ENCODE assay signal across 12 mouse cellular contexts in the genomic region with DNA sequence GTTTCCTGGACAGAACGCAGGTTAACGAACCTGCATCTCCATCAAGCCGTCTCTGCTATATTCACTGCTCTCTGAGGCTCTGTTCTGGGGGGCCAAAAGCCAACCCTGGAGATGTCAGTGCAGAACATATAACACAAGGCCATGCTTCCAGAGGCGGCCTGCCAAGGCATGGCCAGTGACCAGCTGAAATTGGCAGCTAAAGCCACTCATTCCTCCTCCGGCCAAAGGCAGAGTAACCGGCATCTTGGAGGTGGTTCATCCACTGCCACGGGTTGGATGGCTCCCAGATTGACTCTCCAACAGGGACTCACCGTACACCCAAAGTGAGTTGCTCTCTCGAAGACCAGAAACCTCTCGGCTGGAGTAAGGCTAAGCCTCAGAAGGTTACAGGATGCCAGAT. TPM values are rescaled to one million over a fixed set of nuclear protein-coding genes. Genes with fewer than 3 reads are reported as not detected.
DNase-seq lines count a peak whose midpoint lies in the region; ATAC-seq and TF ChIP-seq lines count a peak whose summit lies in the region.
"Had no signal": no experiment of that assay in that cellular context is flagged by ENCODE, and none has a peak within 500 bp of the region (broad histone marks: within the 10 kb centered on the region; RNA-seq: fewer than 3 reads in every experiment).

No protein-coding gene starts in this region.

- H3K27ac ChIP-seq in midbrain, postnatal 0 days (ENCODE audit: low read depth, low read length): no peak overlapping the region
- H3K27ac ChIP-seq in midbrain, embryonic 10.5 days (replicated peaks): no peak overlapping the region
- no peak overlapping the region for H3K27ac ChIP-seq in limb, embryonic 10.5 days
- H3K27ac ChIP-seq: layer of hippocampus, adult 2 months; neural tube, embryonic 15.5 days had no signal

- no peaks in the 10 kb centered on the region for H3K27me3 ChIP-seq in midbrain, postnatal 0 days (ENCODE audit: insufficient read depth, low read length)
- H3K27me3 ChIP-seq in midbrain, embryonic 10.5 days (ENCODE audit: low read depth, poor library complexity, severe bottlenecking): no peaks in the 10 kb centered on the region
- no peaks in the 10 kb centered on the region for H3K27me3 ChIP-seq in limb, embryonic 10.5 days (ENCODE audit: low read depth, poor library complexity, severe bottlenecking)
- H3K27me3 ChIP-seq: neural tube, embryonic 15.5 days had no signal

- TF ChIP-seq CTCF in midbrain, postnatal 0 days (IDR thresholded peaks at IDR 0.05): no peak

- H3K36me3 ChIP-seq in midbrain, postnatal 0 days (ENCODE audit: insufficient read depth, low read length): no peaks in the 10 kb centered on the region
- no peaks in the 10 kb centered on the region for H3K36me3 ChIP-seq in midbrain, embryonic 10.5 days
- H3K36me3 ChIP-seq in limb, embryonic 10.5 days: no peaks in the 10 kb centered on the region
- H3K36me3 ChIP-seq: neural tube, embryonic 15.5 days had no signal

- H3K4me1 ChIP-seq in midbrain, postnatal 0 days (ENCODE audit: insufficient read depth, low read length): no peaks in the 10 kb centered on the region
- no peaks in the 10 kb centered on the region for H3K4me1 ChIP-seq in midbrain, embryonic 10.5 days
- H3K4me1 ChIP-seq in limb, embryonic 10.5 days: no peaks in the 10 kb centered on the region
- H3K4me1 ChIP-seq: neural tube, embryonic 15.5 days had no signal

- peak; percentile 62 to 73 for DNase-seq in heart, adult 18-20 months
- no peak for DNase-seq in heart, adult 8-10 months (ENCODE audit: low spot score)
- DNase-seq in midbrain, postnatal 0 days (ENCODE audit: low spot score): peak; percentile 33
- DNase-seq in midbrain, embryonic 10.5 days (ENCODE audit: low spot score): no peak
- DNase-seq in cerebellum, adult 9-11 months: peak; percentile 63
- DNase-seq in limb, embryonic 10.5 days (ENCODE audit: low spot score): peak; percentile 23
- no peak for DNase-seq in thymus, postnatal 36 days
- DNase-seq in layer of hippocampus, adult 9-11 months: no peak
- DNase-seq: lung, adult 2 months; right cerebral cortex, postnatal 25 days had no signal

- no peak overlapping the region for H3K9ac ChIP-seq in midbrain, postnatal 0 days (replicated peaks; ENCODE audit: low read length, poor library complexity, severe bottlenecking)
- H3K9ac ChIP-seq: neural tube, embryonic 15.5 days had no signal

- 85% methylated on average over 10 of the region's 10 CpGs for WGBS in midbrain, postnatal 0 days
- 92% methylated on average over 10 of the region's 10 CpGs for WGBS in midbrain, embryonic 10.5 days
- WGBS in limb, embryonic 10.5 days: 94% methylated on average over 10 of the region's 10 CpGs

- no peak overlapping the region for H3K4me2 ChIP-seq in midbrain, postnatal 0 days (ENCODE audit: low read depth, low read length, poor library complexity, severe bottlenecking)
- H3K4me2 ChIP-seq: neural tube, embryonic 15.5 days had no signal

- no peak for ATAC-seq in midbrain, postnatal 0 days (ENCODE audit: low FRiP score)

- H3K4me3 ChIP-seq in midbrain, postnatal 0 days (ENCODE audit: low read depth, low read length): no peak overlapping the region
- no peak overlapping the region for H3K4me3 ChIP-seq in midbrain, embryonic 10.5 days
- H3K4me3 ChIP-seq in limb, embryonic 10.5 days: no peak overlapping the region
- H3K4me3 ChIP-seq: layer of hippocampus, adult 2 months; neural tube, embryonic 15.5 days had no signal

- no peaks in the 10 kb centered on the region for H3K9me3 ChIP-seq in midbrain, postnatal 0 days (ENCODE audit: low read length)
- H3K9me3 ChIP-seq in midbrain, embryonic 10.5 days (replicated peaks): no peaks in the 10 kb centered on the region
- no peaks in the 10 kb centered on the region for H3K9me3 ChIP-seq in limb, embryonic 10.5 days (replicated peaks)
- H3K9me3 ChIP-seq: neural tube, embryonic 15.5 days had no signal

RNA-seq across cellular contexts. Expression of gene Smco4, which starts 15.7 kb away (rescaled TPM):
- total RNA-seq in heart, adult 18-20 months (2021): 10 to 100 TPM; 19.1 to 24.0 TPM
- 10 to 100 TPM; 22.7 to 33.0 (median 28.0) TPM for total RNA-seq in heart, adult 8-10 months (2022)
- total RNA-seq in midbrain, postnatal 0 days (2014; rRNA removed): 3.5 and 5.0 TPM in 2 replicates
- polyA plus RNA-seq in midbrain, postnatal 0 days (2015; fragmentation: Nextera tagmentation; extraction: Ambion mirVana): 0.38 and 0.42 TPM in 2 replicates
- polyA plus RNA-seq in midbrain, embryonic 10.5 days (2016; fragmentation: Nextera tagmentation; extraction: Ambion mirVana): 1.3 and 2.2 TPM in 2 replicates
- polyA plus RNA-seq in limb, embryonic 10.5 days (2016; fragmentation: Nextera tagmentation; extraction: Ambion mirVana): 2.4 and 2.7 TPM in 2 replicates

Comparison
In these comparisons a context has a peak if more than half of its experiments do, and no peak if none do; other contexts are left out.
1. DNase-seq: peak in heart, adult 18-20 months (2 of 2), midbrain, postnatal 0 days (single experiment), cerebellum, adult 9-11 months (single experiment) and limb, embryonic 10.5 days (single experiment); none in heart, adult 8-10 months (single experiment), midbrain, embryonic 10.5 days (single experiment), thymus, postnatal 36 days (0 of 2) and layer of hippocampus, adult 9-11 months (single experiment).